ENCODE assay signal across 12 mouse cellular contexts in genomic region chr10:39893702-39894697, GRCm38 (mm10). TPM values are rescaled to one million over a fixed set of nuclear protein-coding genes. Genes with fewer than 3 reads are reported as not detected.
DNase-seq lines count a peak whose midpoint lies in the region; ATAC-seq lines count a peak whose summit lies in the region.
"Had no signal": no experiment of that assay in that cellular context is flagged by ENCODE, and none has a peak within 500 bp of the region (broad histone marks: within the 10 kb centered on the region; RNA-seq: fewer than 3 reads in every experiment).

No protein-coding gene starts in this region.

- ATAC-seq in common myeloid progenitor, adult 5-6 weeks (replicated peaks; ENCODE audit: low read depth, poor library complexity, severe bottlenecking) = peak; percentile 47
- ATAC-seq in megakaryocyte, adult 5-6 weeks (ENCODE audit: poor library complexity, severe bottlenecking) = peak; percentile 53
- ATAC-seq: forebrain, postnatal 0 days; midbrain, embryonic 15.5 days had no signal

- DNase-seq in kidney, postnatal 10 days = peak; percentile 50
- DNase-seq in kidney, adult 9 months = no peak
- DNase-seq in MEL-GATA-1-ER (ENCODE audit: extremely low read depth, low read depth) = peak; percentile 43
- no peak for DNase-seq in left cerebral cortex, postnatal 4 days
- DNase-seq in left cerebral cortex, postnatal 25 days (ENCODE audit: low spot score in 2 of 2) = no peak
- DNase-seq: cerebellum, postnatal 36 days; forebrain, postnatal 0 days; thymus, postnatal 36 days had no signal

- intact Hi-C loops in left cerebral cortex, postnatal 4 days (cut with DNase I) = no loop called here
- intact Hi-C loops in left cerebral cortex, postnatal 25 days (cut with DNase I) = no loop called here

RNA-seq across cellular contexts. Expression of gene Mfsd4b4, which starts 5.0 kb away (rescaled TPM):
- total RNA-seq in common myeloid progenitor, adult 5-6 weeks (2017) = 4.1 and 6.9 TPM in 2 replicates
- total RNA-seq in megakaryocyte, adult 5-6 weeks (2015) = 2.2 and 2.4 TPM in 2 replicates
- total RNA-seq in megakaryocyte, adult 5-6 weeks (2017) = 2.1 and 3.5 TPM in 2 replicates
- total RNA-seq in left cerebral cortex, postnatal 4 days (2021) = 1 to 10 TPM; 6.5 to 7.7 TPM
- 1 to 10 TPM; 7.2 to 8.1 TPM for total RNA-seq in left cerebral cortex, postnatal 25 days (2021)

RNA-seq across cellular contexts. Expression of gene Mfsd4b2, which starts 32.7 kb away (rescaled TPM):
- not detected in 2 replicates for total RNA-seq in common myeloid progenitor, adult 5-6 weeks (2017)
- not detected in 2 replicates for total RNA-seq in megakaryocyte, adult 5-6 weeks (2015)
- not detected in 2 replicates for total RNA-seq in megakaryocyte, adult 5-6 weeks (2017)
- under 1 TPM in 1 of 2 experiments, not detected in 1; 0.16 TPM for total RNA-seq in left cerebral cortex, postnatal 4 days (2021)
- under 1 TPM; 0.32 to 0.34 TPM for total RNA-seq in left cerebral cortex, postnatal 25 days (2021)
- total RNA-seq: forebrain, postnatal 0 days; liver, adult 2 months had no signal

Comparison
In these comparisons a context has a peak if more than half of its experiments do, and no peak if none do; other contexts are left out.
1. DNase-seq: peak in kidney, postnatal 10 days (single experiment) and MEL-GATA-1-ER (single experiment); none in kidney, adult 9 months (single experiment), left cerebral cortex, postnatal 4 days (single experiment) and left cerebral cortex, postnatal 25 days (0 of 2).